Mouse (Mus musculus): ENCODE measurements around the gene Snx29. TPM values are rescaled to one million over a fixed set of nuclear protein-coding genes. Genes with fewer than 3 reads are reported as not detected.
A peak's percentile ranks its signal among the peaks of the same experiment; 100 is the strongest.
"Not testable (repeated sequence)": the region's sequence is repeated elsewhere in the genome, so short reads cannot be mapped to it uniquely, and the experiment has no call there.

Gene Snx29
- total and polyA plus RNA-seq, 3 experiments: 2.6 to 9.9 (median 8.9) TPM

GRCm38 (mm10) chr16:11331030-11331429, 8.3 kb downstream of the Snx29 start:
- intact Hi-C loops (cut with DNase I): no loop called here

GRCm38 (mm10) chr16:11343292-11343815, 20.6 kb downstream of the Snx29 start:
- H3K27me3 ChIP-seq (ENCODE audit: control insufficient read depth, insufficient read depth, low read length): no peaks in the 10 kb centered on the region
- no peak for TF ChIP-seq EP300 (IDR thresholded peaks at IDR 0.05; ENCODE audit: insufficient read depth, low read depth, low read length)
- no peak overlapping the region for H3K9ac ChIP-seq (ENCODE audit: low read depth, low read length)
- H3K4me1 ChIP-seq (ENCODE audit: control insufficient read depth, insufficient read depth, low read length): peaks cover 10% of the 10 kb centered on the region
- 36% methylated on average over 4 of the region's 4 CpGs for WGBS
- no peak overlapping the region for H3K4me3 ChIP-seq
- DNase-seq: peak; percentile 30 to 52
- no peaks in the 10 kb centered on the region for H3K36me3 ChIP-seq (ENCODE audit: control insufficient read depth, insufficient read depth, low read length)
- intact Hi-C loops (cut with DNase I): no loop called here
- H3K79me2 ChIP-seq (replicated peaks; ENCODE audit: control insufficient read depth, insufficient read depth, low read length): no peaks in the 10 kb centered on the region
- H3K27ac ChIP-seq: peak overlapping the region; percentile 6

More at GRCm38 (mm10) chr16:11331030-11331429, 8.3 kb downstream of the Snx29 start:
- Histone ChIP-seq H3K9ac (ENCODE audit: low read depth, low read length) (no peak overlapping the region), H3K27ac (no peak overlapping the region), H3K79me2 (replicated peaks; ENCODE audit: control insufficient read depth, insufficient read depth, low read length) (peaks cover 3% of the 10 kb centered on the region; the same call in 1 of the 2 replicates), H3K27me3 (ENCODE audit: control insufficient read depth, insufficient read depth, low read length) (no peaks in the 10 kb centered on the region), H3K36me3 (ENCODE audit: control insufficient read depth, insufficient read depth, low read length) (peaks cover 4% of the 10 kb centered on the region), H3K4me3 (no peak overlapping the region), H3K4me1 (ENCODE audit: control insufficient read depth, insufficient read depth, low read length) (peaks cover 5% of the 10 kb centered on the region; the same call in 1 of the 2 replicates)
- no peak for TF ChIP-seq CTCF (IDR thresholded peaks at IDR 0.05)
- no peak for TF ChIP-seq EP300 (IDR thresholded peaks at IDR 0.05; ENCODE audit: insufficient read depth, low read depth, low read length)
- TF ChIP-seq POLR2A (IDR thresholded peaks at IDR 0.05; ENCODE audit: insufficient read depth, low read depth, low read length): no peak
- 93% methylated on average over 1 of the region's 1 CpGs for WGBS
- DNase-seq: no peak

GRCm38 (mm10) chr16:11351903-11352302, 29.2 kb downstream of the Snx29 start:
- H3K27ac ChIP-seq: no peak overlapping the region
- H3K9ac ChIP-seq (ENCODE audit: low read depth, low read length): no peak overlapping the region
- no peaks in the 10 kb centered on the region for H3K27me3 ChIP-seq (ENCODE audit: control insufficient read depth, insufficient read depth, low read length)
- no peaks in the 10 kb centered on the region for H3K36me3 ChIP-seq (ENCODE audit: control insufficient read depth, insufficient read depth, low read length)
- no peak overlapping the region for H3K4me3 ChIP-seq
- H3K79me2 ChIP-seq (replicated peaks; ENCODE audit: control insufficient read depth, insufficient read depth, low read length): no peaks in the 10 kb centered on the region
- WGBS: 26% methylated on average over 7 of the region's 7 CpGs
- H3K4me1 ChIP-seq (ENCODE audit: control insufficient read depth, insufficient read depth, low read length): peaks cover 4% of the 10 kb centered on the region
- no peak for TF ChIP-seq CTCF (IDR thresholded peaks at IDR 0.05)
- TF ChIP-seq EP300 (IDR thresholded peaks at IDR 0.05; ENCODE audit: insufficient read depth, low read depth, low read length): no peak
- TF ChIP-seq POLR2A (IDR thresholded peaks at IDR 0.05; ENCODE audit: insufficient read depth, low read depth, low read length): no peak
- DNase-seq: peak in 1 of 2 experiments; percentile 14
- intact Hi-C loops (cut with DNase I): no loop called here

GRCm38 (mm10) chr16:11359173-11359572, 36.5 kb downstream of the Snx29 start:
- WGBS: 86% methylated on average over 5 of the region's 5 CpGs
- no peaks in the 10 kb centered on the region for H3K79me2 ChIP-seq (replicated peaks; ENCODE audit: control insufficient read depth, insufficient read depth, low read length)
- H3K9ac ChIP-seq (ENCODE audit: low read depth, low read length): no peak overlapping the region
- no peak overlapping the region for H3K27ac ChIP-seq
- no peak overlapping the region for H3K4me3 ChIP-seq
- H3K27me3 ChIP-seq (ENCODE audit: control insufficient read depth, insufficient read depth, low read length): no peaks in the 10 kb centered on the region
- H3K4me1 ChIP-seq (ENCODE audit: control insufficient read depth, insufficient read depth, low read length): no peaks in the 10 kb centered on the region
- TF ChIP-seq POLR2A (IDR thresholded peaks at IDR 0.05; ENCODE audit: insufficient read depth, low read depth, low read length): no peak
- no peak for TF ChIP-seq EP300 (IDR thresholded peaks at IDR 0.05; ENCODE audit: insufficient read depth, low read depth, low read length)
- TF ChIP-seq CTCF (IDR thresholded peaks at IDR 0.05): no peak
- no peak for DNase-seq
- no peaks in the 10 kb centered on the region for H3K36me3 ChIP-seq (ENCODE audit: control insufficient read depth, insufficient read depth, low read length)
- intact Hi-C loops (cut with DNase I): no loop called here

- no peaks in the 10 kb centered on the region for H3K36me3 ChIP-seq (ENCODE audit: control insufficient read depth, insufficient read depth, low read length)
- H3K27ac ChIP-seq: no peak overlapping the region
- WGBS: 76% methylated on average over 10 of the region's 10 CpGs
- no peak overlapping the region for H3K4me3 ChIP-seq
- TF ChIP-seq POLR2A (IDR thresholded peaks at IDR 0.05; ENCODE audit: insufficient read depth, low read depth, low read length) (no peak), CTCF (IDR thresholded peaks at IDR 0.05) (no peak), EP300 (IDR thresholded peaks at IDR 0.05; ENCODE audit: insufficient read depth, low read depth, low read length) (no peak)
- no peak overlapping the region for H3K9ac ChIP-seq (ENCODE audit: low read depth, low read length)
- H3K4me1 ChIP-seq (ENCODE audit: control insufficient read depth, insufficient read depth, low read length): no peaks in the 10 kb centered on the region
- DNase-seq: no peak
- intact Hi-C loops (cut with DNase I): no loop called here
- H3K79me2 ChIP-seq (replicated peaks; ENCODE audit: control insufficient read depth, insufficient read depth, low read length): no peaks in the 10 kb centered on the region
- H3K27me3 ChIP-seq (ENCODE audit: control insufficient read depth, insufficient read depth, low read length): no peaks in the 10 kb centered on the region
Observed at GRCm38 (mm10) chr16:11359919-11360318, 37.2 kb downstream of the Snx29 start.

- intact Hi-C loops (cut with DNase I): not testable (repeated sequence)
Observed at GRCm38 (mm10) chr16:11360576-11360975, 37.9 kb downstream of the Snx29 start.

More at GRCm38 (mm10) chr16:11360576-11360975, 37.9 kb downstream of the Snx29 start:
- not testable (repeated sequence) for H3K9ac ChIP-seq (ENCODE audit: low read depth, low read length); H3K4me1 ChIP-seq (ENCODE audit: control insufficient read depth, insufficient read depth, low read length); H3K27ac ChIP-seq; DNase-seq; H3K79me2 ChIP-seq (replicated peaks; ENCODE audit: control insufficient read depth, insufficient read depth, low read length); H3K27me3 ChIP-seq (ENCODE audit: control insufficient read depth, insufficient read depth, low read length); H3K36me3 ChIP-seq (ENCODE audit: control insufficient read depth, insufficient read depth, low read length); H3K4me3 ChIP-seq
- 93% methylated on average over 2 of the region's 2 CpGs for WGBS

Measured in heart, adult 2 months (tissue).